ENCODE assay signal across 8 mouse cellular contexts in genomic region chr12:85485890-85486765, GRCm38 (mm10). TPM values are rescaled to one million over a fixed set of nuclear protein-coding genes. Genes with fewer than 3 reads are reported as not detected.
DNase-seq lines count a peak whose midpoint lies in the region; ATAC-seq lines count a peak whose summit lies in the region.

No protein-coding gene starts in this region.

- no peaks in the 10 kb centered on the region for H3K9me3 ChIP-seq in intestine, embryonic 16.5 days (ENCODE audit: control insufficient read depth, low read length)

- H3K36me3 ChIP-seq in intestine, embryonic 16.5 days (ENCODE audit: control insufficient read depth, insufficient read depth, low read length), result no peaks in the 10 kb centered on the region

- intact Hi-C loops in gastrocnemius, postnatal 36 days (cut with DNase I), result no loop called here
- intact Hi-C loops in left cerebral cortex, postnatal 25 days (cut with DNase I), result loop anchor here (1.0 to 2.0 kb wide), 4 partner anchors 11 to 139 kb away; partner anchors contain the start of gene Tmed10

- peak overlapping the region; percentile 77 for H3K9ac ChIP-seq in intestine, embryonic 16.5 days (ENCODE audit: low read depth, low read length)

- peak overlapping the region; percentile 63 for H3K27ac ChIP-seq in intestine, embryonic 16.5 days (ENCODE audit: low read length)

- H3K4me2 ChIP-seq in intestine, embryonic 16.5 days (ENCODE audit: low read depth, low read length), result peak overlapping the region; percentile 92

- peak; percentile 98 for DNase-seq in adrenal gland, adult 2 months
- DNase-seq in embryo, embryonic 11 days, result peak; percentile 96
- DNase-seq in gastrocnemius, postnatal 36 days, result peak; percentile 93 to 97
- DNase-seq in left cerebral cortex, postnatal 25 days (ENCODE audit: low spot score in 2 of 2), result peak; percentile 95 to 96
- peak; percentile 97 for DNase-seq in mesoderm, embryonic 11.5 days (ENCODE audit: low read depth, low spot score)
- peak; percentile 97 for DNase-seq in right cerebral cortex, postnatal 25 days
- DNase-seq in urinary bladder, postnatal 4 days (ENCODE audit: low spot score in 2 of 2), result peak; percentile 94 to 97

- H3K4me1 ChIP-seq in intestine, embryonic 16.5 days (ENCODE audit: control insufficient read depth, insufficient read depth, low read length), result peaks cover 12% of the 10 kb centered on the region

- H3K27me3 ChIP-seq in intestine, embryonic 16.5 days (replicated peaks; ENCODE audit: control insufficient read depth, insufficient read depth, low read length), result no peaks in the 10 kb centered on the region

- ATAC-seq in intestine, embryonic 16.5 days, result peak; percentile 97

- under 1% methylated on average over 52 of the region's 52 CpGs for WGBS in intestine, embryonic 16.5 days

- H3K4me3 ChIP-seq in intestine, embryonic 16.5 days (ENCODE audit: low read length), result peak overlapping the region; percentile 66

RNA-seq across cellular contexts. Expression of gene Fos, which starts 12.4 kb away (rescaled TPM):
- total RNA-seq in adrenal gland, adult 2 months (2021), result 10 to 100 TPM in 1 of 2 experiments, 1 to 10 TPM in 1; 3.1 to 16.7 TPM
- 3.9 and 4.9 TPM in 2 replicates for polyA plus RNA-seq in adrenal gland, adult 2 months (2012; rRNA removed)
- 10 to 100 TPM in 1 of 2 experiments, 1 to 10 TPM in 1; 7.2 to 13.7 TPM for total RNA-seq in gastrocnemius, postnatal 36 days (2021)
- 6.4 and 6.6 TPM in 2 replicates for polyA plus RNA-seq in intestine, embryonic 16.5 days (2015; fragmentation: Nextera tagmentation; extraction: Ambion mirVana)
- 10 to 100 TPM; 47.2 to 55.9 TPM for total RNA-seq in left cerebral cortex, postnatal 25 days (2021)

Comparison
In these comparisons a context has a peak if more than half of its experiments do, and no peak if none do; other contexts are left out.
1. Peak in every context shown above with its lines: DNase-seq, ATAC-seq, H3K4me3 ChIP-seq and H3K27ac ChIP-seq.